Mouse (Mus musculus) lung, postnatal 36 days (tissue): ENCODE data around the gene Slc9a3r1.
A peak's percentile ranks its signal among the peaks of the same experiment; 100 is the strongest.

Experiments used
- DNase-seq: peaks from one replicate; pipeline ENCODE4 v3.0.0; 2022; ENCODE audit warnings: mixed read lengths

Gene Slc9a3r1

GRCm38 (mm10) chr11:115163568-115164150, 518 bp downstream of the Slc9a3r1 start:
- peak; percentile 51 for DNase-seq

- no peak for DNase-seq
Measured at GRCm38 (mm10) chr11:115164341-115164975, 1.3 kb downstream of the Slc9a3r1 start.

DNA sequence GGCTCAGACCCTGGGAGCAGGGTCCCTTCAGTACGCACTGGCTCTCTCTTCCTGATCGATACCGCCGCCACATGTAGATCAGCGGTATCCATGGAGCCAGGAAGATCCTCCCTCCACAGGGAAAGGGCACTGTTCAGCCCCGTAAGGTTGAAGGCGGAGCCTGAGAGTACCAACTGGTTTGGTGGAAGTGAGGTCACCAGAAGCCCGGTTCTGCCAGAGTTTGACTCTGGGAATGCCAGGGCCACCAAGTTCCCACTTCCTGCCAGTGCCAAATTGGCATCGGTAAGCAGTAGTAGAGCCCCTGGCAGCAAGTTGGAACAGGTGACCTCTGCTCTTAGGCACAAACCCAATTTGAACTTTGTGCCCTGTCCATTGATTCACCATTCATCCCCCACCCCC, 1.8 kb downstream of the Slc9a3r1 start:
- peak; percentile 78 for DNase-seq

DNA sequence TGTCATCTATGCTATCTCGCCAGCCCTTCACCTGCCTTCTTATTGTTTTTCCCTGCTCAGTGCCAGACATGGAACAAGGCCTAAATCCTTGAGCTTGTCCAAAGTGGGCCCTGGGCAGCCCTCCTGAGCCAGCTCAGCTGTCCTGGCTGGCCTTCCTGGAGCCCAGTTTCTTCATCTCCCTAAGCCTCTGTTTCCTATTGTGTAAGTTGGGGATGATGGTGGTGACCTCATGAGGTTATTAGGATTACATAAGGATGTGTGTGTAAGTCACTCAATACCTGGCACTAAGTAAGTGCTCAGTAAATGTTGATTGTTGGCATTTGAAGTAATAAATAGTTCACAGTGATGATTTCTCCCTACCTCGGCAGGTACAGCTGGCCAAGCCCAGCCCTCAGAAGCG, 3.6 kb downstream of the Slc9a3r1 start:
- no peak for DNase-seq

DNA sequence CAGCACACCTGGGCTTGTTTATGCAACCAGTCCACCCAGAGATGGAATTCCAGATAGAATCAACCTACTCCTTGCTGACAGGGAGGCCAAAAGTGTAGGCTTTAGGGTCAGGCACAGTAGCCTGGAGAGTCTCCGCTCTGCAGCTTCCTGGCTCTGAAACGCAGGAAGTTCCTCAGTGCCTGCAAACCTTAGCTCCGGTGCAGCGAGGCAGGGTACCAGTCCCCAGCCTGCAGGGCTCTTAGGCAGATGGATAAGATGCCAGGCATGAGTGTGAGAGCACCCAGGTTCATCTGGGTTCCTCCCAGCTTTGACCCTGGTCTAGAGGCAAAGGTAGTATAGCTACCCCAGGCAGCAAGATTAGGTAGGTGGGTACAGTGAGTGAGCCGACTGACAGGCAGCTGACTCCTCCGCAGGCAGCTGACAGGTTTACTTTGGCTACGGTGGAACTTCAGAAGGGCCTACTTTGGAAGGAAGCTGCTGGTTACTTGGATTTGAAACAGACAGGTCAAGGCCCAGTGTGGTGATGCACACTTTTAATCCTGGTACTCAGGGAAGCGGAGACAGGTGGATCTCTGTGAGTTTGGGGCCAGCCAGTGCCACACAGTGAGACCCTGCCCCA, 4.6 kb downstream of the Slc9a3r1 start:
- DNase-seq = no peak

DNA sequence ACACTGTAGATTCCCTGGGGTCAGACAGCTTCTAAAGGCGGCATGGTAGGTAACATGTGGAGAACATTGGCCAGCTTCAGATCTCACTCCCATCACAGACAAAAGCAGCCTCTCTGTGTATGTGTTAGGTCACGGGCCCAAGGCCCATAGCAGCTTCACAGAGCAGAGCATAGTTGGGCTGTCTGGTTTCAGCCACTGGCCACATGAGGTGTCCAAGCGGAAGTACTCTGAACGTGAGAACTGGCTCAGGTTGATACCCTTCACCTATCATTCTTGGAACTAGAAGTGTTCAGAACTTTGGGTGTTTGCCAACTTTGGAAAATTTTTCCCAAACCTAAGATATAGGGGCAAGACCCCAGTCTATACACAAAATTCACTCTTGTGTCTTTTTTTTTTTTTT, 6.3 kb downstream of the Slc9a3r1 start:
- DNase-seq = no peak

GRCm38 (mm10) chr11:115171125-115171524, 8.0 kb downstream of the Slc9a3r1 start:
- no peak for DNase-seq

DNA sequence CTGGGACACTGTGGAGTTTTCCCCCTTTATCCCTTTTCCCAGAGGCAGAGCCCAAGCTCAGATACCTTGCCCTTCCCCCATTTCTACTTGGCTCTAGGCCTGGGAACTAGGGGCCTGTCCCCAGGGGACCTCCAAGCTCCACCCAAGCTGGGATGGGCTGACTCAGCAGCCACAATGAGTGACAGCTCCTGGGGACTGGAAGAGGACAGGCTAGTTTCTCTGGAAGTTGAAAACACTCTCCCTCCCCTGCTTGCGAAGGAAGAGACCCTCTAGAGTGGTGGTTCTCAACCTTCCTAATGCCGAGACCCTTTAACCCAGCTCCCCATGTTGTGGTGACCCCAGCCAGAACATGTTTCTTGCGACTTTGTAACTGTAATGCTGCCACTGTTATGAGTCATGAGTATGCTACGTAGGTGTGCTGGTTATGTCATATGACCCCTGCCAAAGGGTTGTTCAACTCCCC, 9.7 kb downstream of the Slc9a3r1 start:
- DNase-seq = peak; percentile 59

DNA sequence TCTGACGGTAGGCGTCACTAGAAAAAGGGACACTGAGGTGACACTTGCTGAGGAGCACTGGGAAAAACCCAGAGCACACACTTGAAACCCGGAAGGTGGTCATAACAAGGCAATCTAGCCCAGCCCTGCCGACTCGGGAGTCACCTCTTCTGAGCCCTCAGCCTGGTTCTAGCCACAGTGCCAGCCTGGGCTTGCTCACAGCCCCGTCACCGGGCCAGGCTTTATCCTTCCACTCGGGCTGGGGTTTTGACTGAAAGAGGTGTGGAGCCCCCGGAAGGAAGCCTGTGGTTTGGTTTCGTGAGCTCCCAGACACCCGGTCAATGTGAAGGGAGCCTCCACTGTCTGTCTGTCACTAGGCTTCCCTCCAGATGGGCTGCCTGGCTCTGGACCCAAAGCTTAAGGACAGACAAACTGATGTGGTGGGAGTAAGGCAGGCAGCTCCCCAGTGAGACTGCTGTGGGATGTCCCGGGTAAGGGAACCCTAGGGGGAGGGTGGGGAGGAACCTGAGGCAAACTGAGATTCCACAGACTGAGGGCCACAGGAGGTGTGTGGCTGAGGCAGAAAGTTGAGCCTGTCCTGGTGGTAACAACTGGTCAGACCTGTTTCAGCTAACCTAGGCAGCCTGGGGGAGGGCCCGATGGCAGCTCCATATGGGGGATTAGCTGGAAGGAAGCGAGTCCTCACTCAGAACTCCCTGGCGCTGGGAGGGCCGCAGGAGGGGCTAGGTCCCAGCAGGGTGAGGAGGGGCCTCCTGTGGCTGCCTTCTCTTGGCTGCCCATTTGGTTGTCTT, 10.6 kb downstream of the Slc9a3r1 start:
- DNase-seq = peak; percentile 70

GRCm38 (mm10) chr11:115176399-115177190, 13.5 kb downstream of the Slc9a3r1 start:
- no peak for DNase-seq

GRCm38 (mm10) chr11:115177559-115178195, 14.5 kb downstream of the Slc9a3r1 start:
- DNase-seq = no peak

- DNase-seq = no peak
Measured at GRCm38 (mm10) chr11:115178766-115179165, 15.6 kb downstream of the Slc9a3r1 start.

- DNase-seq = no peak
Measured at GRCm38 (mm10) chr11:115179191-115179590, 16.1 kb downstream of the Slc9a3r1 start.

- no peak for DNase-seq
Measured at GRCm38 (mm10) chr11:115179881-115180280, 16.7 kb downstream of the Slc9a3r1 start.

DNA sequence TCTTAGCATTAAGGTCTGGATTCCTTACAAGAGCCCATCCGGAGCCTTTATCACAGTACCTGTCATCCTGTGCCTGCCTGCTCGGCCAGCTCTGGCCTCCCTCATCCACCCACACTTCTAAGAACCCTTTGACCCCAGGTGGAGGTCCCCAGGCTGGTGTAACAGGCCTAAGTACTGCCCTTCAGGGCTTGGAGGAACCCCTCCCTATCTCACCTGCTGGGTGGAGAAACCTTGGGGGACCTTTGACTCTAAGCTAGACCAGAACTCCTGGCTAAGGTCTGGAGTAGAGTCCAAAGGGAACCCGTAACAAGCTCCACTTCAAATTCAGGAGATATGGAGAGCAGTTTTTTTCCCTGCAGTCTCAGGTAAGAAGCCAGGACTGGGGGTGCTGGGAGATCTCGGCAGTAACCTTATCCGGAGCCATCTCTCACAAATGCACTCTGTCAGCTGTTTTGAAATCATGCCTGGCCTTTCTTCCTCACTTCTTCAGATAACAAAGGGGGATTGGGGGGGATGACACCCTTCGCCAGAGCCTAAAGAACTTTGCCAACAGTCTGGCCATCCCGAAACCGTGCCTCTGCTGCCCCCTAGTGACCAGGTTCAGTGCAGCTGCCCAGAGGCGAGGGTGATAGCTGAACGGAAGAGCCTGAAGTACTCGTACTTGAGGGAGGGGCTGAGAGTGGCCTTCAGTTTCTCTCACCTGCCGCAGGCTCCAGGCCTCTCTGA, 18.9 kb downstream of the Slc9a3r1 start:
- DNase-seq = peak; percentile 89

- DNase-seq = no peak
Measured at GRCm38 (mm10) chr11:115184973-115185372, 21.8 kb downstream of the Slc9a3r1 start.

GRCm38 (mm10) chr11:115187224-115187639, 24.1 kb downstream of the Slc9a3r1 start, which contains the start of gene Tmem104:
TSS of gene Tmem104 (plus strand) at chr11:115187487.
- DNase-seq = peak; percentile 99

GRCm38 (mm10) chr11:115187693-115188092, 24.6 kb downstream of the Slc9a3r1 start, which contains the start of gene Nat9:
TSS of gene Nat9 (minus strand) at chr11:115187859.
- no peak for DNase-seq

DNA sequence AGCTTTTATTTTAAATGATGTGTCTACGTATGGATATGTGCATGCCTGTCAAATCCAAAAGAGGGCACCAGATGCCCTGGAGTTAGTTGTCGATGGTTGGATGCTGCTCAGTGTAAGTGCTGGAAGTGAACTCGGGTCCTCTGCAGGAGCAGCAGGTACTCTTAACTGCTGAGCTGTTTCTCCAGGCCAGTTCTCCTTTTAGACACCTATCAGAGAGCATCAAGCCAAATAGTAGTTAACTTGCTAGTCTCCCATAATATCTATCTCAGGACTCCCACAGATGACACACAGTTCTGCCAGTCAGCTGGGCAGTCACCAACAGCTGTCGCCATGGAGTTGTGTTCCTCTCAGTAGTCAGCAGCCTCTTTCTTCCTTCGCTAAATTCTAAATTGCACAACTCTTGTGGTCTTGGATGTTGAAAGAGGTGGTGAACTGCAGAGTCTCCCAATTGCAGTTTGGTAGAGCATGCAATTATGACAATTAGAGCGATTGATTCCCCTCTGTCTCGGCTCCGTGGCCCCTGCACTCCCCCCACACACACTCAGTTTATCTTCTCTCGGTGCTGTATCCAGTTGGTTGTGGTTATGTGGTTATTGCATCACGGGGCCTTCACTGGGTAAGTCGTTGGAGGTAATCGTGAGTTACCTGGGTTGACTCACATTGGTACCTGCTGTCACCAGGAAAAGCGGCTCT, 25.5 kb downstream of the Slc9a3r1 start:
- peak; percentile 66 for DNase-seq

DNA sequence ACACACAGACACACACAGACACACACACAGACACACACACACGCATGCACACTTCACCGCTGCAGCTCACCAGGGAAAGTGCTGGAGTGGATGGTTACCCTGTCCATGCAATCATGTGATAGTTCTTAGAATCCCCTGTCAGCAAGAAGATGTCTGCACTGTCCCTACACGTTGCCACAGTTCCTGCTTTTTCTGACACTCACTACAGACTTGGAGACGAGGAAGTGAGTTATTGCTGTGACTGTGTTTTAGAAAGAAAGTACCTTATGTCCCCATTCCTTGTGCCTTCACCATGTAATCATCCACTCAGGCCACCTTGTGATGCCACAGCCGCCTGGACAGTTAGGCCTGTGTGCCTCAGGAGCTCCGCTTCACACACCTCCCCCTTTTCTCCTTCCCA, 26.2 kb downstream of the Slc9a3r1 start:
- DNase-seq = no peak

GRCm38 (mm10) chr11:115192180-115192579, 29.0 kb downstream of the Slc9a3r1 start:
- peak; percentile 85 for DNase-seq
